Mouse (Mus musculus): Measurements from ENCODE around the gene Prmt7. TPM values are rescaled to one million over a fixed set of nuclear protein-coding genes. Genes with fewer than 3 reads are reported as not detected.

Gene Prmt7
- polyA plus RNA-seq, 1 experiment from 2014 or later = 33.9 TPM

DNA sequence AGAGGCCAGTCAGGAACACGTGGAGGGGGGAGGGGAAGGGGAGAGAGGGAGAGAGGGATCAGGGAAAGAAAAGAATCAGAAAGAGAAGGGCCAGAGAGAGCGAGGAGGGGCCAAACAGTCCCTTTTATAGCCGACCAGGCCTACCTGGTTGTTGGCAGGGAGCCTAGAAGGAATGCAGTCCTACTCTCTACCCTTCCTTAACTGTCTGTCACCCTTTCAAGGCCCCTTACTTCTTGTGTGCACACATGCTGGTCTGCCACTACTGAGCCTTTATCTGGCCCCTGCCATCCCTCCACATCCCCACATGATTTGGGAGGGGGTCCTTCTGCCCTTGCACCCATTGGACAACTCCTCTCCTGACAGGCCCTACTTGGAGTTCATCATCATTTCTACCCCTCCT lies 78.0 kb downstream of the Prmt7 start:
- WGBS = 36% methylated on average over 3 of the region's 3 CpGs
- no peaks in the 10 kb centered on the region for H3K4me1 ChIP-seq (ENCODE audit: control insufficient read depth in 2 of 2, insufficient read depth in 2 of 2, low read length in 2 of 2)

DNA sequence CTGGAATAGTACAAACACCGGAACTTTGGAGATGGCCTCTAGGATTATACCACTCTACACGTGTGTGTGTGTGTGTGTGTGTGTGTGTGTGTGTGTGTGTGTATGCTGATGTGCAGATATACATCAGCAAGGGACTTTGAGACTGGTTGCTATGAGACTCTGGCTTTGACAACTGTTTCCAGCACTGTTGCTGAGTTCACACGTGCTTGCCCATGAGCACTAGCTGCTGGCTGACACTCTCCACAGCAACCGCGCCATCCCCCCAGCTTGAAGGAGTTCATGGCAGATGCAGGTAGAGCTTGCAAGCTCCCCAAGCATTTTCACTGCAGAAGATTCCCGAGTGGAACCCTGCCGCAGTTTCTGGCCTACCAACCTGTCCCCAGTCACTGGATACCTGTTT lies 78.7 kb downstream of the Prmt7 start:
- H3K36me3 ChIP-seq (ENCODE audit: control insufficient read depth, insufficient read depth, low read length) = no peaks in the 10 kb centered on the region
- 54% methylated on average over 7 of the region's 7 CpGs for WGBS
- H3K27ac ChIP-seq (replicated peaks in 1 of 2; ENCODE audit: control insufficient read depth in 1 of 2, insufficient read depth in 1 of 2, low read depth in 2 of 2, low read length in 2 of 2) = no peak overlapping the region
- no peak overlapping the region for H3K4me2 ChIP-seq (ENCODE audit: low read length)
- H3K9ac ChIP-seq (ENCODE audit: low read length) = no peak overlapping the region
- H3K27me3 ChIP-seq (ENCODE audit: control insufficient read depth, insufficient read depth, low read length) = no peaks in the 10 kb centered on the region
- H3K9me3 ChIP-seq (ENCODE audit: control insufficient read depth, low read length) = no peaks in the 10 kb centered on the region
- no peaks in the 10 kb centered on the region for H3K4me1 ChIP-seq (ENCODE audit: control insufficient read depth in 2 of 2, insufficient read depth in 2 of 2, low read length in 2 of 2)
- H3K4me3 ChIP-seq (ENCODE audit: control insufficient read depth in 1 of 2, insufficient read depth in 1 of 2, low read depth in 1 of 2, low read length in 2 of 2) = no peak overlapping the region
- no peak for ATAC-seq (ENCODE audit: insufficient number of reproducible peaks, insufficient read depth, low FRiP score, low read depth)

More for the DNA sequence above, 78.0 kb downstream of the Prmt7 start:
- Histone ChIP-seq H3K9me3 (ENCODE audit: control insufficient read depth, low read length) (no peaks in the 10 kb centered on the region), H3K9ac (ENCODE audit: low read length) (no peak overlapping the region), H3K36me3 (ENCODE audit: control insufficient read depth, insufficient read depth, low read length) (no peaks in the 10 kb centered on the region), H3K27me3 (ENCODE audit: control insufficient read depth, insufficient read depth, low read length) (no peaks in the 10 kb centered on the region), H3K4me2 (ENCODE audit: low read length) (no peak overlapping the region), H3K4me3 (ENCODE audit: control insufficient read depth in 1 of 2, insufficient read depth in 1 of 2, low read depth in 1 of 2, low read length in 2 of 2) (no peak overlapping the region), H3K27ac (replicated peaks in 1 of 2; ENCODE audit: control insufficient read depth in 1 of 2, insufficient read depth in 1 of 2, low read depth in 2 of 2, low read length in 2 of 2) (no peak overlapping the region)
- ATAC-seq (ENCODE audit: insufficient number of reproducible peaks, insufficient read depth, low FRiP score, low read depth) = no peak

DNA sequence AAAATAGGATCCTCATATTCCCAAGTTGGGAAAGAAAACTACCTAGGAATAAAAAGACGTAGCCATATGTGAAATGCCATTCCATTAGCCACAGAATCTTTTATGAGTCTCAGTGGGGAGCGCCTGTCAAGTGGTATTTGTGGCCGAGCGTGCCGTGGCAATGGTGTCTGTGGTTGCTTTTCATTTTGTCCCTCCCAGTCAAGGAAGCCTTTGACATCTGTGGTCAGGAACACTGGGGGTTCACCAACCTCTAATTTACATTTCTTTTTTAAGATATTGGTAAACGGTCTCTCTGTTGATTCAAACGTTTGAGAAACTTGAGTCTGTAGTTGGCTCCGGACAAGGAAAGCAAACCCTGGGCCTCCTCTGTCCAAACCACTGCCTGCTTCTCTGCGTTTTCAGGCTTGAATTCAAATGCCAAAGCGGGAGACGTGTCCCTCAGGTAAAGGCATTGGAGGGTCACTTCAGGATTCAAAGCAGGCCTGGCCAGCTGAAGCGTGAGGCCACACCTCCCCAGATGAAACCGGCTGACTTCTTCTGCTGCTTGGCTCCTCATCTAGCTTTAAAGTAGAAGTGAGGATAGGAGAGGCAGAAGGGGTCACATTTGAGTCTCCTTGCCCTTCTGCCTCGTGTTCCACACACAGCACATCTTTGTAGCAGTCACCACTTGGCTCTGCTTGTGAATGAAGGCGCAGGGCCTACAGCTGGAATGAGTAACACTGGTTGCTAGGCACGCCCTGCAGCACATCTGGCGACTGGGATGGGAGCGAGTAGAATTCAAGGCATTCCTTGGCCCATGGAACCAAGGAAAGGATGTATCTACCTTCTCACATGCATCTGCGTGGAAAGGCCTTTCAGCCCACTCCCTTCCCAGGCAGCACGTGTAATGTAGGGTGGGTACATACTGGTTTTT lies 82.0 kb downstream of the Prmt7 start:
- H3K27ac ChIP-seq (replicated peaks in 1 of 2; ENCODE audit: control insufficient read depth in 1 of 2, insufficient read depth in 1 of 2, low read depth in 2 of 2, low read length in 2 of 2) = no peak overlapping the region
- no peaks in the 10 kb centered on the region for H3K27me3 ChIP-seq (ENCODE audit: control insufficient read depth, insufficient read depth, low read length)
- H3K36me3 ChIP-seq (ENCODE audit: control insufficient read depth, insufficient read depth, low read length) = no peaks in the 10 kb centered on the region
- no peaks in the 10 kb centered on the region for H3K4me1 ChIP-seq (ENCODE audit: control insufficient read depth in 2 of 2, insufficient read depth in 2 of 2, low read length in 2 of 2)
- WGBS = 77% methylated on average over 20 of the region's 20 CpGs
- H3K9me3 ChIP-seq (ENCODE audit: control insufficient read depth, low read length) = no peaks in the 10 kb centered on the region
- H3K9ac ChIP-seq (ENCODE audit: low read length) = no peak overlapping the region
- H3K4me3 ChIP-seq (ENCODE audit: control insufficient read depth in 1 of 2, insufficient read depth in 1 of 2, low read depth in 1 of 2, low read length in 2 of 2) = no peak overlapping the region
- no peak overlapping the region for H3K4me2 ChIP-seq (ENCODE audit: low read length)
- ATAC-seq (ENCODE audit: insufficient number of reproducible peaks, insufficient read depth, low FRiP score, low read depth) = no peak

- ATAC-seq (ENCODE audit: insufficient number of reproducible peaks, insufficient read depth, low FRiP score, low read depth) = no peak
- H3K27ac ChIP-seq (replicated peaks in 1 of 2; ENCODE audit: control insufficient read depth in 1 of 2, insufficient read depth in 1 of 2, low read depth in 2 of 2, low read length in 2 of 2) = peak overlapping the region; percentile 57 to 62; a peak in 3 of 4 replicates
Measured at GRCm38 (mm10) chr8:106298261-106298660, 87.5 kb downstream of the Prmt7 start.

DNA sequence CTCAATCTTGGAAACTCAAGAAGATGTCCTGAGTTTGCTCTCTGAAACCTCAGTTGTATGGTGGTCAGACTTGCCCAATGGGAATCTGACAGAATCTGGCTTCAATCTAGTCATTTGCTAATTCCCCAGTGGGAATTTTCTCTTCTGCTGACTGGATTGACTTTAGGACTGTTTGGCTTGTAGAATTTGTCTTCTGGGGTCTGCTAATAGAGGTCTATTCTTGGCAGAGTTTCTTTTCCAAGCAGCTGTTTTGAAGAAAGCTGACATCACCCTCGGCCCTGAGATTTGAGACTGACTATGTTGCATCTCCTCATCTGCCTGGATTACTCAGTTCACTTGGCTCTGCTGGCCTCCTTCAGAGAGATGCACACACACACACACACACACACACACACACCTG lies 88.1 kb downstream of the Prmt7 start:
- ATAC-seq (ENCODE audit: insufficient number of reproducible peaks, insufficient read depth, low FRiP score, low read depth) = no peak
- Histone ChIP-seq H3K9me3 (ENCODE audit: control insufficient read depth, low read length) (no peaks in the 10 kb centered on the region), H3K27me3 (ENCODE audit: control insufficient read depth, insufficient read depth, low read length) (no peaks in the 10 kb centered on the region), H3K4me3 (ENCODE audit: control insufficient read depth in 1 of 2, insufficient read depth in 1 of 2, low read depth in 1 of 2, low read length in 2 of 2) (no peak overlapping the region), H3K36me3 (ENCODE audit: control insufficient read depth, insufficient read depth, low read length) (no peaks in the 10 kb centered on the region), H3K4me2 (ENCODE audit: low read length) (no peak overlapping the region), H3K27ac (replicated peaks in 1 of 2; ENCODE audit: control insufficient read depth in 1 of 2, insufficient read depth in 1 of 2, low read depth in 2 of 2, low read length in 2 of 2) (peak overlapping the region; percentile 57 to 62; a peak in 3 of 4 replicates), H3K9ac (ENCODE audit: low read length) (no peak overlapping the region), H3K4me1 (ENCODE audit: control insufficient read depth in 2 of 2, insufficient read depth in 2 of 2, low read length in 2 of 2) (peaks cover 5 to 6% of the 10 kb centered on the region in 2 experiments)
- WGBS = 54% methylated on average over 1 of the region's 1 CpGs

More at GRCm38 (mm10) chr8:106298261-106298660, 87.5 kb downstream of the Prmt7 start:
- peaks cover 5 to 6% of the 10 kb centered on the region in 2 experiments for H3K4me1 ChIP-seq (ENCODE audit: control insufficient read depth in 2 of 2, insufficient read depth in 2 of 2, low read length in 2 of 2)
- no peak overlapping the region for H3K4me3 ChIP-seq (ENCODE audit: control insufficient read depth in 1 of 2, insufficient read depth in 1 of 2, low read depth in 1 of 2, low read length in 2 of 2)
- no peak overlapping the region for H3K9ac ChIP-seq (ENCODE audit: low read length)
- H3K27me3 ChIP-seq (ENCODE audit: control insufficient read depth, insufficient read depth, low read length) = no peaks in the 10 kb centered on the region
- H3K4me2 ChIP-seq (ENCODE audit: low read length) = no peak overlapping the region
- H3K9me3 ChIP-seq (ENCODE audit: control insufficient read depth, low read length) = no peaks in the 10 kb centered on the region
- WGBS = 33% methylated on average over 5 of the region's 5 CpGs
- no peaks in the 10 kb centered on the region for H3K36me3 ChIP-seq (ENCODE audit: control insufficient read depth, insufficient read depth, low read length)

DNA sequence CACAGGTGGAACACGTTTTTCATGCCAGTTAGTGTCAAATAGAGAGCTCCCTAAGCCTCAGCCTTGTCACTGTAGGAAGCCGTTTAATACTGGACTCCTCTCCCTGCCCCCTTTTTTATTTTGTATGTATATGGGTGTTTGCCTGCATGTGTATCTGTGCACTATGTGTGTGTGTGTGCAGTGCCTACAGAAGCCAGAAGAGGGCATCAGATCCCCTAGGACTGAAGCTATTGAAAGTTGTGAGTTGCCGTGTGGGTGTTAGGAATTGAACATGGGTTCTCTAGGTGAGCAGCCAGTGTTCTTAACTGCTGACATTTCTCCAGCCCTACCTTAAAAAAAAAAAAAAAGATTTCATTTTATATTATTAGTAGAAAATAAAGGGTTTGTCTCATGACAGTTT lies 89.0 kb downstream of the Prmt7 start:
- no peak for ATAC-seq (ENCODE audit: insufficient number of reproducible peaks, insufficient read depth, low FRiP score, low read depth)
- WGBS = 89% methylated on average over 3 of the region's 3 CpGs
- no peaks in the 10 kb centered on the region for H3K9me3 ChIP-seq (ENCODE audit: control insufficient read depth, low read length)
- no peak overlapping the region for H3K4me2 ChIP-seq (ENCODE audit: low read length)
- no peak overlapping the region for H3K27ac ChIP-seq (replicated peaks in 1 of 2; ENCODE audit: control insufficient read depth in 1 of 2, insufficient read depth in 1 of 2, low read depth in 2 of 2, low read length in 2 of 2)
- H3K4me1 ChIP-seq (ENCODE audit: control insufficient read depth in 2 of 2, insufficient read depth in 2 of 2, low read length in 2 of 2) = peaks cover 6% of the 10 kb centered on the region in 2 experiments
- no peak overlapping the region for H3K9ac ChIP-seq (ENCODE audit: low read length)
- no peaks in the 10 kb centered on the region for H3K27me3 ChIP-seq (ENCODE audit: control insufficient read depth, insufficient read depth, low read length)
- no peaks in the 10 kb centered on the region for H3K36me3 ChIP-seq (ENCODE audit: control insufficient read depth, insufficient read depth, low read length)
- H3K4me3 ChIP-seq (ENCODE audit: control insufficient read depth in 1 of 2, insufficient read depth in 1 of 2, low read depth in 1 of 2, low read length in 2 of 2) = no peak overlapping the region

DNA sequence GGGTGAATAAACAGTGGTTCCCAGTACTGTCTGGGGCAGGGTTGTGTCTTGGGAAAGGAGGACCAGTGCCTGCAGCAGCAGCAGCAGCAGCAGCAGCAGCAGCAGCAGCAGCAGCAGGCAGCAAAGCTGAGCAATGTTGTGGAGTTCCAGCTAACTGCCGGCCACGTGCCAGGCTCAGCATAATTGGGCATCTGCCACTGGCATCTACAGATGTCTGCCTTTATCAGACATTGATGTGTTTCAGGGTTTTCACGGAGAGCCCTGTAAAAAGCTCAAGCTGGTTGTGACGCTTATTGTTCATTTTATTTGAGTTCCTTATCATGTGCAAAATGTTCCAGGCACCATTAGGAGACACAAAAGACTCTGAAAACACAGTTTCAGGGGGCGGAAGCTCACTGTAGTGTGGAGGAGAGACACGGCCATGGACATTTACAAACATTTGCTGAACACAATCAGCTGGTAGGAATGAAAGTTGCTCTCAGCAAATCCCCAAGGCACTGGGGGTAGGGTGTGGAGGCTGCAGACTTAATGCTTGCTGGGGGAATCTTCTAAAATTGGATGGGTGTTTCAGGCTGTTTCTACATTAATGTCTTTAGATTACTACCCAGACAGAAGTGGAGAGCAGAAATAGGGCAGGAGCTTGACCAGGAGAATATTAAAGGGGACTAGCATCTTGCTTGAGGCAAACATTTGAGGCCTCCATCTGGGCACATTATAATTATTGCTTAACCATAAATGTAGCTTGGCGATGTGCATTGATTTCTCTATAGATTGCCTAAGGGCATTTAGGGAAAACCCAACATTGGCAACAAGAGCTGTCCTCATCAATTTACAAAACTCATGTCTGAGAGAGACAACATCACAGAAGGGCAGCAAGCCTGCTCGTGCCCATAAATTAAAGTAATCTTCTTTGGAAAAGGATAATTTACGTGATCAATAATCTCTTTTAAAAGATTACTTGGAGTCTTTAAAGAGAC lies 90.3 kb downstream of the Prmt7 start:
- Histone ChIP-seq H3K36me3 (ENCODE audit: control insufficient read depth, insufficient read depth, low read length) (no peaks in the 10 kb centered on the region), H3K27me3 (ENCODE audit: control insufficient read depth, insufficient read depth, low read length) (no peaks in the 10 kb centered on the region), H3K4me2 (ENCODE audit: low read length) (no peak overlapping the region), H3K27ac (replicated peaks in 1 of 2; ENCODE audit: control insufficient read depth in 1 of 2, insufficient read depth in 1 of 2, low read depth in 2 of 2, low read length in 2 of 2) (peak overlapping the region in 1 of 2 experiments; percentile 19; a peak in 1 of 4 replicates), H3K4me3 (ENCODE audit: control insufficient read depth in 1 of 2, insufficient read depth in 1 of 2, low read depth in 1 of 2, low read length in 2 of 2) (no peak overlapping the region), H3K9ac (ENCODE audit: low read length) (no peak overlapping the region), H3K4me1 (ENCODE audit: control insufficient read depth in 2 of 2, insufficient read depth in 2 of 2, low read length in 2 of 2) (peaks cover 6% of the 10 kb centered on the region in 2 experiments), H3K9me3 (ENCODE audit: control insufficient read depth, low read length) (no peaks in the 10 kb centered on the region)
- WGBS = 61% methylated on average over 9 of the region's 9 CpGs
- ATAC-seq (ENCODE audit: insufficient number of reproducible peaks, insufficient read depth, low FRiP score, low read depth) = no peak
